Mouse (Mus musculus) limb, embryonic 14.5 days (tissue): ENCODE results near the gene Gm45208. TPM values are rescaled to one million over a fixed set of nuclear protein-coding genes. Genes with fewer than 3 reads are reported as not detected.
A peak's percentile ranks its signal among the peaks of the same experiment; 100 is the strongest.

ENCODE experiments used
- ATAC-seq: fragments of 200-750 bp; cut with Nextera tagmentation; 2 replicates; pipeline ENCODE4 v1.8.0; 2017; ENCODE audit warnings: low read depth, moderate number of reproducible peaks, moderate TSS enrichment; ENCODE audit not compliant: low FRiP score
- DNase-seq: peaks from one replicate; pipeline ENCODE4 v3.0.0-alpha.2; 2015; ENCODE audit warnings: low spot score
- H3K27ac ChIP-seq: fragments of 300-500 bp; sonication (generic); replicated peaks from 2 replicates; pipeline ENCODE4 v1.5.1; 2014; ENCODE audit warnings: low read depth, mild to moderate bottlenecking, low read length, moderate library complexity, mixed read lengths
- H3K27me3 ChIP-seq: fragments of 300-500 bp; sonication (generic); 2 replicates; pipeline ENCODE4 v1.6.1; 2014; ENCODE audit warnings: low read length, mixed read lengths; ENCODE audit not compliant: control insufficient read depth, insufficient read depth
- H3K36me3 ChIP-seq: fragments of 300-500 bp; sonication (generic); 2 replicates; pipeline ENCODE4 v1.6.1; 2014; ENCODE audit warnings: mild to moderate bottlenecking, low read length, moderate library complexity, mixed read lengths; ENCODE audit not compliant: control insufficient read depth, insufficient read depth
- H3K4me1 ChIP-seq: fragments of 300-500 bp; sonication (generic); 2 replicates; pipeline ENCODE4 v1.6.1; 2014; ENCODE audit warnings: antibody characterized with exemption, low read length, mixed read lengths; ENCODE audit not compliant: control insufficient read depth, insufficient read depth
- H3K4me2 ChIP-seq: fragments of 300-500 bp; sonication (generic); replicated peaks from 2 replicates; pipeline ENCODE4 v1.6.1; 2014; ENCODE audit warnings: low read depth, mild to moderate bottlenecking, low read length, moderate library complexity; ENCODE audit not compliant: severe bottlenecking
- H3K4me3 ChIP-seq: fragments of 300-500 bp; sonication (generic); replicated peaks from 2 replicates; pipeline ENCODE4 v1.5.1; 2014; ENCODE audit warnings: low read length
- H3K9ac ChIP-seq: fragments of 300-500 bp; sonication (generic); 2 replicates; pipeline ENCODE4 v1.6.1; 2014; ENCODE audit warnings: mild to moderate bottlenecking, low read depth, low read length, moderate library complexity; ENCODE audit not compliant: severe bottlenecking
- H3K9me3 ChIP-seq: fragments of 300-500 bp; sonication (generic); 2 replicates; pipeline ENCODE4 v1.6.1; 2016; ENCODE audit warnings: low read length; ENCODE audit not compliant: control insufficient read depth
- POLR2A ChIP-seq: fragments of 200-500 bp; IDR thresholded peaks from 2 replicates; pipeline ENCODE4 v1.8.0; 2012; ENCODE audit warnings: inconsistent platforms, mild to moderate bottlenecking, moderate library complexity, borderline replicate concordance; ENCODE audit not compliant: insufficient read depth, insufficient read length; ENCODE audit errors: extremely low read depth
- WGBS: fragments of 180-500 bp; shearing (Covaris S2); extraction: QIAGEN DNeasy Blood & Tissue Kit; methylation state at CpG from one replicate; pipeline ENCODE4 v1.1.7; 2014; 5-methylcytosine and 5-hydroxymethylcytosine counted together
- polyA plus RNA-seq, 2 experiments: library from polyadenylated mRNA; depleted of rRNA in 1 of 2; stranded (reverse) in 1 of 2; unstranded in 1 of 2; fragments of >200 nt; fragmentation: Nextera tagmentation in 1 of 2; extraction: Ambion mirVana in 1 of 2; gene quantifications; 2 replicates each; pipeline versions ENCODE4 v1.2.1 to v1.2.3; 2012 to 2014

Gm45208 gene
- polyA plus RNA-seq, 2 experiments, result 0.48 to 0.50 TPM

DNA sequence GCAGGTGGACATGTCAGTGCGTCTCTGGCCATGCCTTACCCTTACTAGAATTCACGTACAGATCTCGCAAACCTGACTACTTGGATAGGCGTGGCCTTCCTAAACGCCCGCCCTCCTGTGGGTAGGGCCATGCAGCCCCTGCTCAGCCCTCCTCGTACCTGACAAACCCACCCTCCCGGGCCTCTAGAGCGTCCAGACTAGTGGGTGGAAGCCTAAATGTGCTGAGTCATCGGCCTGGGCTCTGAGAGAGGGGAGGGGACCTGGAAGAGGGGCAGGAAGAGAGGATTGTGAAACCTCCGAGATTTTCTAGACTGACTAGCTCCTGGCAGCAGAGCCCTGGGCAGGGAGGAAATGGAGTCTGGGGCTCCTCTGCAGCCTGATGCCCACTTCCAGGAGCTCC, 43.7 kb downstream of the Gm45208 start:
- Histone ChIP-seq H3K9ac (no peak overlapping the region), H3K9me3 (no peaks in the 10 kb centered on the region), H3K36me3 (peaks cover 29% of the 10 kb centered on the region), H3K27ac (no peak overlapping the region), H3K4me1 (no peaks in the 10 kb centered on the region), H3K27me3 (no peaks in the 10 kb centered on the region), H3K4me2 (peak overlapping the region; percentile 55), H3K4me3 (0 out of 2 replicates have a peak overlapping the region, but pooled peaks have one; percentile 59)
- no peak for TF ChIP-seq POLR2A
- 25% methylated on average over 11 of the region's 11 CpGs for WGBS
- DNase-seq (peak; percentile 62), ATAC-seq (peak; percentile 23; the same call in 1 of the 2 replicates)

- no peak overlapping the region for H3K4me2 ChIP-seq
- TF ChIP-seq POLR2A, result no peak
- H3K9ac ChIP-seq, result no peak overlapping the region
- peaks cover 29% of the 10 kb centered on the region for H3K36me3 ChIP-seq
- no peaks in the 10 kb centered on the region for H3K4me1 ChIP-seq
- H3K9me3 ChIP-seq, result no peaks in the 10 kb centered on the region
- no peak overlapping the region for H3K4me3 ChIP-seq
- ATAC-seq (no peak), DNase-seq (no peak)
- 86% methylated on average over 7 of the region's 7 CpGs for WGBS
- no peak overlapping the region for H3K27ac ChIP-seq
- H3K27me3 ChIP-seq, result no peaks in the 10 kb centered on the region
These were observed 47.4 kb downstream of the Gm45208 start for GRCm38 (mm10) chrX:7769302-7770017.

GRCm38 (mm10) chrX:7772766-7773165, 50.7 kb downstream of the Gm45208 start:
- Histone ChIP-seq H3K36me3 (peaks cover 13% of the 10 kb centered on the region), H3K9me3 (no peaks in the 10 kb centered on the region), H3K4me1 (no peaks in the 10 kb centered on the region), H3K4me2 (no peak overlapping the region), H3K27me3 (no peaks in the 10 kb centered on the region), H3K9ac (no peak overlapping the region), H3K27ac (no peak overlapping the region), H3K4me3 (no peak overlapping the region)
- 50% methylated on average over 2 of the region's 2 CpGs for WGBS
- no peak for DNase-seq
- no peak for ATAC-seq
- TF ChIP-seq POLR2A, result no peak

GRCm38 (mm10) chrX:7775501-7776205, 53.6 kb downstream of the Gm45208 start:
- H3K9me3 ChIP-seq, result no peaks in the 10 kb centered on the region
- H3K4me1 ChIP-seq, result no peaks in the 10 kb centered on the region
- no peaks in the 10 kb centered on the region for H3K27me3 ChIP-seq
- DNase-seq, result no peak
- WGBS, result 76% methylated on average over 9 of the region's 9 CpGs
- H3K27ac ChIP-seq, result no peak overlapping the region
- no peak overlapping the region for H3K4me2 ChIP-seq
- no peak overlapping the region for H3K9ac ChIP-seq
- H3K4me3 ChIP-seq, result no peak overlapping the region
- no peaks in the 10 kb centered on the region for H3K36me3 ChIP-seq
- TF ChIP-seq POLR2A, result no peak
- ATAC-seq, result no peak

GRCm38 (mm10) chrX:7776329-7777082, 54.5 kb downstream of the Gm45208 start:
- 49% methylated on average over 8 of the region's 8 CpGs for WGBS
- peak; percentile 25 for DNase-seq

More at GRCm38 (mm10) chrX:7776329-7777082, 54.5 kb downstream of the Gm45208 start:
- Histone ChIP-seq H3K4me1 (no peaks in the 10 kb centered on the region), H3K9ac (no peak overlapping the region), H3K27ac (no peak overlapping the region), H3K4me2 (no peak overlapping the region), H3K9me3 (no peaks in the 10 kb centered on the region), H3K27me3 (no peaks in the 10 kb centered on the region), H3K4me3 (no peak overlapping the region), H3K36me3 (no peaks in the 10 kb centered on the region)
- no peak for ATAC-seq
- TF ChIP-seq POLR2A, result no peak
